ENCODE assay signal across 8 mouse cellular contexts in genomic region chr11:75537491-75538183, GRCm38 (mm10). TPM values are rescaled to one million over a fixed set of nuclear protein-coding genes. Genes with fewer than 3 reads are reported as not detected.
DNase-seq lines count a peak whose midpoint lies in the region; ATAC-seq and TF ChIP-seq lines count a peak whose summit lies in the region.

No protein-coding gene starts in this region.

- H3K27me3 ChIP-seq in heart, adult 2 months (ENCODE audit: control insufficient read depth, insufficient read depth, low read length): no peaks in the 10 kb centered on the region
- H3K27me3 ChIP-seq in heart, embryonic 16.5 days (ENCODE audit: control insufficient read depth, insufficient read depth, low read length): no peaks in the 10 kb centered on the region
- H3K27me3 ChIP-seq in liver, embryonic 11.5 days (replicated peaks; ENCODE audit: control insufficient read depth, insufficient read depth, low read length): no peaks in the 10 kb centered on the region

- H3K36me3 ChIP-seq in heart, adult 2 months (ENCODE audit: control insufficient read depth, insufficient read depth, low read length): no peaks in the 10 kb centered on the region
- H3K36me3 ChIP-seq in heart, embryonic 16.5 days (ENCODE audit: control insufficient read depth, insufficient read depth): no peaks in the 10 kb centered on the region
- no peaks in the 10 kb centered on the region for H3K36me3 ChIP-seq in liver, embryonic 11.5 days (ENCODE audit: control insufficient read depth, insufficient read depth, low read length)

- H3K27ac ChIP-seq in heart, adult 2 months: peak overlapping the region; percentile 62
- H3K27ac ChIP-seq in bone marrow, adult 2 months (ENCODE audit: control insufficient read depth, insufficient read depth, low read depth, low read length, poor library complexity): peak overlapping the region; percentile 15; the same call in 1 of the 2 replicates
- peak overlapping the region; percentile 73 for H3K27ac ChIP-seq in heart, embryonic 16.5 days (ENCODE audit: low read length)
- peak overlapping the region; percentile 11; the same call in 1 of the 2 replicates for H3K27ac ChIP-seq in liver, embryonic 11.5 days (ENCODE audit: low read depth, low read length)

- WGBS in heart, adult 2 months: 45% methylated on average over 11 of the region's 11 CpGs
- 61% methylated on average over 11 of the region's 11 CpGs for WGBS in bone marrow, adult 2 months
- WGBS in heart, embryonic 16.5 days: 55% methylated on average over 11 of the region's 11 CpGs
- 61% methylated on average over 11 of the region's 11 CpGs for WGBS in liver, embryonic 11.5 days

- intact Hi-C loops in heart, adult 2 months (cut with DNase I): no loop called here

- DNase-seq in heart, adult 2 months: peak in 1 of 2 experiments; percentile 48
- DNase-seq in heart, adult 8-10 months (ENCODE audit: low spot score): no peak
- no peak for DNase-seq in liver, embryonic 11.5 days (ENCODE audit: low spot score)
- DNase-seq in thymus, adult 18-20 months: peak; percentile 55 to 71
- no peak for DNase-seq in layer of hippocampus, postnatal 25 days (ENCODE audit: extremely low spot score in 1 of 2, low spot score in 1 of 2)
- DNase-seq in spleen, postnatal 4 days (ENCODE audit: low spot score in 2 of 2): no peak

- no peak for TF ChIP-seq EP300 in heart, adult 2 months (IDR thresholded peaks at IDR 0.05; ENCODE audit: insufficient read depth, low read depth, low read length)

- H3K9ac ChIP-seq in heart, adult 2 months (ENCODE audit: low read depth, low read length): peak overlapping the region; percentile 9; the same call in 1 of the 2 replicates
- peak overlapping the region; percentile 54 for H3K9ac ChIP-seq in heart, embryonic 16.5 days (ENCODE audit: low read length)
- H3K9ac ChIP-seq in liver, embryonic 11.5 days (ENCODE audit: low read depth, low read length): no peak overlapping the region

- 0 out of 2 replicates have a peak, but pooled peaks have one; percentile 21 for ATAC-seq in heart, embryonic 16.5 days (replicated peaks; ENCODE audit: extremely low read depth, insufficient read depth, low FRiP score)
- no peak for ATAC-seq in liver, embryonic 11.5 days (replicated peaks; ENCODE audit: low FRiP score)

- peak; percentile 28; the same call in 1 of the 2 replicates for TF ChIP-seq CTCF in heart, adult 2 months (IDR thresholded peaks at IDR 0.05)
- no peak for TF ChIP-seq CTCF in bone marrow, adult 2 months (IDR thresholded peaks at IDR 0.05; ENCODE audit: control insufficient read depth, insufficient read depth, low read length)

- no peak overlapping the region for H3K4me2 ChIP-seq in heart, embryonic 16.5 days (ENCODE audit: low read depth, low read length)
- peak overlapping the region; percentile 5 for H3K4me2 ChIP-seq in liver, embryonic 11.5 days

- TF ChIP-seq POLR2A in heart, adult 2 months (IDR thresholded peaks at IDR 0.05; ENCODE audit: insufficient read depth, low read depth, low read length): no peak
- TF ChIP-seq POLR2A in bone marrow, adult 2 months (IDR thresholded peaks at IDR 0.05; ENCODE audit: borderline replicate concordance, control insufficient read depth, low read depth, low read length): no peak

- H3K79me2 ChIP-seq in heart, adult 2 months (replicated peaks; ENCODE audit: control insufficient read depth, insufficient read depth, low read length): no peaks in the 10 kb centered on the region

- H3K4me1 ChIP-seq in heart, adult 2 months (ENCODE audit: control insufficient read depth, insufficient read depth, low read length): peaks cover 18% of the 10 kb centered on the region
- H3K4me1 ChIP-seq in bone marrow, adult 2 months (ENCODE audit: control insufficient read depth, insufficient read depth, low read length): peaks cover 3% of the 10 kb centered on the region
- H3K4me1 ChIP-seq in heart, embryonic 16.5 days (ENCODE audit: control insufficient read depth, insufficient read depth, low read length): peaks cover 35% of the 10 kb centered on the region
- H3K4me1 ChIP-seq in liver, embryonic 11.5 days (replicated peaks; ENCODE audit: control insufficient read depth, insufficient read depth, low read length): peaks cover 34% of the 10 kb centered on the region

- no peak overlapping the region for H3K4me3 ChIP-seq in heart, adult 2 months
- H3K4me3 ChIP-seq in bone marrow, adult 2 months (replicated peaks; ENCODE audit: control insufficient read depth, low read depth, low read length): no peak overlapping the region
- no peak overlapping the region for H3K4me3 ChIP-seq in heart, embryonic 16.5 days (ENCODE audit: low read length)
- H3K4me3 ChIP-seq in liver, embryonic 11.5 days (ENCODE audit: low read depth, low read length): no peak overlapping the region

- no peaks in the 10 kb centered on the region for H3K9me3 ChIP-seq in heart, embryonic 16.5 days (replicated peaks; ENCODE audit: control insufficient read depth, low read length)
- H3K9me3 ChIP-seq in liver, embryonic 11.5 days (ENCODE audit: control insufficient read depth, low read length): no peaks in the 10 kb centered on the region

RNA-seq across cellular contexts. Expression of gene Slc43a2, which starts 6.1 kb away (rescaled TPM):
- 10 to 100 TPM; 13.7 to 14.6 TPM for total RNA-seq in heart, adult 2 months (2021)
- polyA plus RNA-seq in heart, adult 2 months (2012; rRNA removed): 13.1 and 13.6 TPM in 2 replicates
- total RNA-seq in heart, adult 8-10 months (2022): 10 to 100 TPM; 13.2 to 22.8 (median 20.1) TPM
- 16.6 and 20.4 TPM in 2 replicates for polyA plus RNA-seq in bone marrow, adult 2 months (2011; ENCODE audit: insufficient read depth, insufficient read length, low replicate concordance, missing spikeins)
- 3.0 and 4.3 TPM in 2 replicates for polyA plus RNA-seq in heart, embryonic 16.5 days (2015; fragmentation: Nextera tagmentation; extraction: Ambion mirVana)
- 5.5 and 7.8 TPM in 2 replicates for polyA plus RNA-seq in liver, embryonic 11.5 days (2014; fragmentation: Nextera tagmentation; extraction: Ambion mirVana)
- 10 to 100 TPM; 49.8 to 54.2 TPM for total RNA-seq in layer of hippocampus, postnatal 25 days (2021)

RNA-seq across cellular contexts. Expression of gene Scarf1, which starts 24.3 kb away (rescaled TPM):
- total RNA-seq in heart, adult 2 months (2021): 1 to 10 TPM; 7.6 to 8.5 TPM
- 18.1 and 21.6 TPM in 2 replicates for polyA plus RNA-seq in heart, adult 2 months (2012; rRNA removed)
- 1 to 10 TPM; 6.3 to 8.5 (median 7.4) TPM for total RNA-seq in heart, adult 8-10 months (2022)
- polyA plus RNA-seq in bone marrow, adult 2 months (2011; ENCODE audit: insufficient read depth, insufficient read length, low replicate concordance, missing spikeins): 3.9 and 8.4 TPM in 2 replicates
- 11.0 and 14.0 TPM in 2 replicates for polyA plus RNA-seq in heart, embryonic 16.5 days (2015; fragmentation: Nextera tagmentation; extraction: Ambion mirVana)
- 7.0 and 7.8 TPM in 2 replicates for polyA plus RNA-seq in liver, embryonic 11.5 days (2014; fragmentation: Nextera tagmentation; extraction: Ambion mirVana)
- 1 to 10 TPM; 1.4 to 1.6 TPM for total RNA-seq in layer of hippocampus, postnatal 25 days (2021)

RNA-seq across cellular contexts. Expression of gene Rilp, which starts 27.7 kb away (rescaled TPM):
- 10 to 100 TPM; 40.5 to 48.8 TPM for total RNA-seq in heart, adult 2 months (2021)
- polyA plus RNA-seq in heart, adult 2 months (2012; rRNA removed): 39.2 and 62.0 TPM in 2 replicates
- 10 to 100 TPM; 47.8 to 61.5 (median 56.2) TPM for total RNA-seq in heart, adult 8-10 months (2022)
- polyA plus RNA-seq in bone marrow, adult 2 months (2011; ENCODE audit: insufficient read depth, insufficient read length, low replicate concordance, missing spikeins): 1.3 and 3.2 TPM in 2 replicates
- 11.0 and 13.3 TPM in 2 replicates for polyA plus RNA-seq in heart, embryonic 16.5 days (2015; fragmentation: Nextera tagmentation; extraction: Ambion mirVana)
- 1.2 and 1.5 TPM in 2 replicates for polyA plus RNA-seq in liver, embryonic 11.5 days (2014; fragmentation: Nextera tagmentation; extraction: Ambion mirVana)
- total RNA-seq in layer of hippocampus, postnatal 25 days (2021): 1 to 10 TPM; 1.7 to 3.1 TPM

RNA-seq across cellular contexts. Expression of gene Pitpna, which starts 50.3 kb away (rescaled TPM):
- total RNA-seq in heart, adult 2 months (2021): 10 to 100 TPM; 96.6 to 99.1 TPM
- polyA plus RNA-seq in heart, adult 2 months (2012; rRNA removed): 57.2 and 95.9 TPM in 2 replicates
- 100 to 1,000 TPM in 3 of 4 experiments, 10 to 100 TPM in 1; 89.5 to 110 (median 105) TPM for total RNA-seq in heart, adult 8-10 months (2022)
- 76.6 and 102 TPM in 2 replicates for polyA plus RNA-seq in bone marrow, adult 2 months (2011; ENCODE audit: insufficient read depth, insufficient read length, low replicate concordance, missing spikeins)
- polyA plus RNA-seq in heart, embryonic 16.5 days (2015; fragmentation: Nextera tagmentation; extraction: Ambion mirVana): 68.0 and 78.0 TPM in 2 replicates
- polyA plus RNA-seq in liver, embryonic 11.5 days (2014; fragmentation: Nextera tagmentation; extraction: Ambion mirVana): 63.2 and 65.1 TPM in 2 replicates
- total RNA-seq in layer of hippocampus, postnatal 25 days (2021): 100 to 1,000 TPM; 281 to 305 TPM

RNA-seq across cellular contexts. Expression of gene Prpf8, which starts 51.0 kb away (rescaled TPM):
- 10 to 100 TPM; 84.4 to 93.2 TPM for total RNA-seq in heart, adult 2 months (2021)
- 49.0 and 86.5 TPM in 2 replicates for polyA plus RNA-seq in heart, adult 2 months (2012; rRNA removed)
- 10 to 100 TPM; 92.4 to 99.5 (median 94.6) TPM for total RNA-seq in heart, adult 8-10 months (2022)
- 18.5 and 35.4 TPM in 2 replicates for polyA plus RNA-seq in bone marrow, adult 2 months (2011; ENCODE audit: insufficient read depth, insufficient read length, low replicate concordance, missing spikeins)
- polyA plus RNA-seq in heart, embryonic 16.5 days (2015; fragmentation: Nextera tagmentation; extraction: Ambion mirVana): 31.4 and 34.1 TPM in 2 replicates
- 105 and 119 TPM in 2 replicates for polyA plus RNA-seq in liver, embryonic 11.5 days (2014; fragmentation: Nextera tagmentation; extraction: Ambion mirVana)
- 100 to 1,000 TPM; 125 to 129 TPM for total RNA-seq in layer of hippocampus, postnatal 25 days (2021)

Comparison
In these comparisons a context has a peak if more than half of its experiments do, and no peak if none do; other contexts are left out.
1. DNase-seq: peak in thymus, adult 18-20 months (2 of 2); none in heart, adult 8-10 months (single experiment), liver, embryonic 11.5 days (single experiment), layer of hippocampus, postnatal 25 days (0 of 2) and spleen, postnatal 4 days (0 of 2).
2. H3K27ac ChIP-seq: peak in every context shown above with its lines; median percentile 73 in heart, embryonic 16.5 days; 62 in heart, adult 2 months; 15 in bone marrow, adult 2 months; 11 in liver, embryonic 11.5 days.